Mouse (Mus musculus) kidney, adult 2 months (tissue): Measurements from ENCODE around the gene Trim72. TPM values are rescaled to one million over a fixed set of nuclear protein-coding genes. Genes with fewer than 3 reads are reported as not detected.

ENCODE experiments used
- DNase-seq: peaks from one replicate; pipeline ENCODE4 v3.0.0; 2021
- H3K27ac ChIP-seq: fragments of 200-500 bp; 2 replicates; pipeline ENCODE4 v1.5.1; 2012; ENCODE audit warnings: low read depth, low read length, control low read depth, inconsistent platforms; ENCODE audit not compliant: insufficient read depth
- H3K27me3 ChIP-seq: fragments of 200-500 bp; replicated peaks from 2 replicates; pipeline ENCODE4 v1.6.1; 2012; ENCODE audit warnings: mild to moderate bottlenecking, moderate library complexity, low read length, inconsistent platforms; ENCODE audit not compliant: control insufficient read depth, insufficient read depth
- H3K36me3 ChIP-seq: fragments of 200-500 bp; 2 replicates; pipeline ENCODE4 v1.6.1; 2012; ENCODE audit warnings: mild to moderate bottlenecking, moderate library complexity, low read length, inconsistent platforms; ENCODE audit not compliant: control insufficient read depth, insufficient read depth
- H3K4me1 ChIP-seq: fragments of 200-500 bp; 2 replicates; pipeline ENCODE4 v1.6.1; 2011; ENCODE audit warnings: low read length; ENCODE audit not compliant: control insufficient read depth, insufficient read depth
- H3K4me3 ChIP-seq: fragments of 200-500 bp; 2 replicates; pipeline ENCODE4 v1.5.1; 2011; ENCODE audit warnings: mild to moderate bottlenecking, low read depth, low read length, control low read depth; ENCODE audit not compliant: insufficient read depth
- CTCF ChIP-seq: fragments of 200-500 bp; conservative IDR thresholded peaks from 2 replicates; pipeline ENCODE4 v1.5.1; 2011; ENCODE audit warnings: low read depth, mild to moderate bottlenecking, control low read depth, low read length, moderate library complexity, mixed read lengths; ENCODE audit not compliant: insufficient read depth, insufficient read length
- POLR2A ChIP-seq: fragments of 200-500 bp; IDR thresholded peaks from one replicate; pipeline ENCODE4 v1.6.1; 2011; ENCODE audit warnings: low read depth, low read length, control low read depth
- WGBS: fragments of 180-500 bp; shearing (Covaris S2); methylation state at CpG from one replicate; pipeline ENCODE4 v1.1.7; 2018; 5-methylcytosine and 5-hydroxymethylcytosine counted together
- polyA plus RNA-seq: library from polyadenylated mRNA; depleted of rRNA; stranded (reverse); fragments of >200 nt; gene quantifications from 2 replicates; pipeline ENCODE4 v1.2.3, GENCODE M21; 2012; rRNA removed

Trim72 gene
- 0.29 and 2.8 TPM in 2 replicates for polyA plus RNA-seq

- DNase-seq, result no peak
- TF ChIP-seq POLR2A (no peak), CTCF (no peak)
- Histone ChIP-seq H3K4me3 (peak within 1 kb of the TSS; percentile 43), H3K27me3 (no peaks in the 10 kb centered on the region), H3K27ac (peak within 1 kb of the TSS; percentile 78), H3K4me1 (peaks cover 16% of the 10 kb centered on the region), H3K36me3 (no peaks in the 10 kb centered on the region)
- WGBS, result 76% methylated on average over 2 of the region's 2 CpGs
Measured at GRCm38 (mm10) chr7:128003688-128004087, at the start of gene Trim72. TSS of gene Trim72 (plus strand) at chr7:128003949.

- peak; percentile 55 for DNase-seq
- H3K4me1 ChIP-seq, result peaks cover 6% of the 10 kb centered on the region
- no peak overlapping the region for H3K4me3 ChIP-seq
- no peak for TF ChIP-seq CTCF
- no peak for TF ChIP-seq POLR2A
- 25% methylated on average over 5 of the region's 5 CpGs for WGBS
- no peaks in the 10 kb centered on the region for H3K27me3 ChIP-seq
- peak overlapping the region; percentile 68 for H3K27ac ChIP-seq
- H3K36me3 ChIP-seq, result no peaks in the 10 kb centered on the region
Measured at GRCm38 (mm10) chr7:127959364-127959763, 44.4 kb upstream of the Trim72 start.

- TF ChIP-seq POLR2A (no peak), CTCF (no peak)
- H3K27ac ChIP-seq, result peak overlapping the region; percentile 99
- no peaks in the 10 kb centered on the region for H3K27me3 ChIP-seq
- DNase-seq, result peak; percentile 19
- H3K4me3 ChIP-seq, result peak overlapping the region; percentile 81
- H3K36me3 ChIP-seq, result peaks cover 10% of the 10 kb centered on the region; the same call in 1 of the 2 replicates
- peaks cover 9% of the 10 kb centered on the region; the same call in 1 of the 2 replicates for H3K4me1 ChIP-seq
- WGBS, result 7% methylated on average over 10 of the region's 10 CpGs
Measured at GRCm38 (mm10) chr7:127966371-127966918, 37.3 kb upstream of the Trim72 start.

GRCm38 (mm10) chr7:127967004-127967921 is 36.5 kb upstream of the Trim72 start, which contains the start of gene Fus:
TSS of gene Fus (plus strand) at chr7:127967457.
- under 1% methylated on average over 92 of the region's 92 CpGs for WGBS
- no peaks in the 10 kb centered on the region for H3K27me3 ChIP-seq
- peak; percentile 96 for DNase-seq
- H3K4me3 ChIP-seq, result peak within 1 kb of the TSS; percentile 81
- H3K36me3 ChIP-seq, result peaks cover 11% of the 10 kb centered on the region; the same call in 1 of the 2 replicates
- no peak for TF ChIP-seq CTCF
- peak; percentile 99 for TF ChIP-seq POLR2A
- peak within 1 kb of the TSS; percentile 99 for H3K27ac ChIP-seq
- H3K4me1 ChIP-seq, result peaks cover 9% of the 10 kb centered on the region; the same call in 1 of the 2 replicates

GRCm38 (mm10) chr7:127967922-127968828 is 35.6 kb upstream of the Trim72 start:
- H3K27ac ChIP-seq, result peak overlapping the region; percentile 66; the same call in 1 of the 2 replicates
- TF ChIP-seq CTCF (no peak), POLR2A (peak; percentile 3)

GRCm38 (mm10) chr7:127974413-127974930 is 29.3 kb upstream of the Trim72 start:
- Histone ChIP-seq H3K27ac (no peak overlapping the region), H3K27me3 (no peaks in the 10 kb centered on the region), H3K36me3 (peaks cover 40% of the 10 kb centered on the region), H3K4me3 (no peak overlapping the region), H3K4me1 (peaks cover 2% of the 10 kb centered on the region; the same call in 1 of the 2 replicates)
- no peak for DNase-seq
- TF ChIP-seq CTCF (no peak), POLR2A (no peak)
- 70% methylated on average over 2 of the region's 2 CpGs for WGBS

More at GRCm38 (mm10) chr7:127967922-127968828, 35.6 kb upstream of the Trim72 start:
- under 1% methylated on average over 42 of the region's 42 CpGs for WGBS
- H3K4me1 ChIP-seq, result peaks cover 9% of the 10 kb centered on the region; the same call in 1 of the 2 replicates
- H3K36me3 ChIP-seq, result peaks cover 17% of the 10 kb centered on the region
- no peaks in the 10 kb centered on the region for H3K27me3 ChIP-seq
- DNase-seq, result peak; percentile 86
- peak overlapping the region; percentile 81 for H3K4me3 ChIP-seq
